Mouse (Mus musculus) cerebellum, postnatal 36 days (tissue): ENCODE measurements around the gene Gm21974.
A peak's percentile ranks its signal among the peaks of the same experiment; 100 is the strongest.
"Not testable (repeated sequence)": the region's sequence is repeated elsewhere in the genome, so short reads cannot be mapped to it uniquely, and the experiment has no call there.

ENCODE experiments used
- DNase-seq, 2 experiments: peaks; one replicate each; pipeline ENCODE4 v3.0.0; 2021 to 2022; ENCODE audit warnings: mixed read lengths in 2 of 2

Gm21974 gene

GRCm38 (mm10) chr7:127895442-127895841 is at the start of gene Gm21974, which contains the start of gene Vkorc1:
TSS of gene Gm21974 (minus strand) at chr7:127895454.
TSS of gene Vkorc1 (minus strand) at chr7:127895617.
- peak; percentile 95 to 97 for DNase-seq

- DNase-seq: no peak
These were observed 49.4 kb upstream of the Gm21974 start for GRCm38 (mm10) chr7:127944614-127945013.

- DNase-seq: not testable (repeated sequence)
These were observed 46.8 kb upstream of the Gm21974 start for GRCm38 (mm10) chr7:127942097-127942496.

GRCm38 (mm10) chr7:127936216-127936884 is 41.1 kb upstream of the Gm21974 start:
- DNase-seq: peak in 1 of 2 experiments; percentile 27

GRCm38 (mm10) chr7:127935748-127936159 is 40.5 kb upstream of the Gm21974 start:
- no peak for DNase-seq

- peak; percentile 94 for DNase-seq
These were observed 39.9 kb upstream of the Gm21974 start for GRCm38 (mm10) chr7:127935028-127935722.

- no peak for DNase-seq
These were observed 38.8 kb upstream of the Gm21974 start for GRCm38 (mm10) chr7:127934075-127934474.

- DNase-seq: no peak
These were observed 37.2 kb upstream of the Gm21974 start for GRCm38 (mm10) chr7:127932273-127933031.

- DNase-seq: no peak
These were observed 36.3 kb upstream of the Gm21974 start for GRCm38 (mm10) chr7:127931351-127932135.

- no peak for DNase-seq
These were observed 35.4 kb upstream of the Gm21974 start for GRCm38 (mm10) chr7:127930636-127931035.

- no peak for DNase-seq
These were observed 34.7 kb upstream of the Gm21974 start, which contains the start of gene Prss8 for GRCm38 (mm10) chr7:127929923-127930322. TSS of gene Prss8 (minus strand) at chr7:127930104.

GRCm38 (mm10) chr7:127928596-127928995 is 33.3 kb upstream of the Gm21974 start:
- peak in 1 of 2 experiments; percentile 33 for DNase-seq

GRCm38 (mm10) chr7:127927726-127928125 is 32.5 kb upstream of the Gm21974 start:
- DNase-seq: no peak

- no peak for DNase-seq
These were observed 31.6 kb upstream of the Gm21974 start for GRCm38 (mm10) chr7:127926846-127927245.

GRCm38 (mm10) chr7:127926066-127926465 is 30.8 kb upstream of the Gm21974 start:
- no peak for DNase-seq

GRCm38 (mm10) chr7:127925252-127925651 is 30.0 kb upstream of the Gm21974 start:
- no peak for DNase-seq

GRCm38 (mm10) chr7:127923714-127924113 is 28.5 kb upstream of the Gm21974 start:
- no peak for DNase-seq

GRCm38 (mm10) chr7:127922451-127923275 is 27.4 kb upstream of the Gm21974 start:
- DNase-seq: no peak

GRCm38 (mm10) chr7:127921516-127921915 is 26.3 kb upstream of the Gm21974 start:
- DNase-seq: peak in 1 of 2 experiments; percentile 34

- DNase-seq: no peak
These were observed 24.0 kb upstream of the Gm21974 start for GRCm38 (mm10) chr7:127919290-127919689.

- DNase-seq: peak; percentile 51 to 53
These were observed 22.9 kb upstream of the Gm21974 start for GRCm38 (mm10) chr7:127918203-127918602.
